Mouse (Mus musculus): ENCODE results near the gene 2210408I21Rik.

GRCm38 (mm10) chr13:77400762-77401161, 265.4 kb downstream of the 2210408I21Rik start:
- TF ChIP-seq CTCF (IDR thresholded peaks at IDR 0.05) (no peak), EP300 (IDR thresholded peaks at IDR 0.05; ENCODE audit: insufficient read depth, low read depth, low read length) (no peak), POLR2A (IDR thresholded peaks at IDR 0.05; ENCODE audit: insufficient read depth, low read depth, low read length) (no peak)

Data from heart, adult 2 months (tissue).